Mouse (Mus musculus): ENCODE data around the gene Dennd1b. TPM values are rescaled to one million over a fixed set of nuclear protein-coding genes. Genes with fewer than 3 reads are reported as not detected.

Dennd1b gene
- total and polyA plus RNA-seq, 3 experiments, result 8.0 to 8.9 (median 8.0) TPM

GRCm38 (mm10) chr1:138956511-138956910 lies 6.7 kb upstream of the Dennd1b start:
- dilution Hi-C loops (cut with MboI; ENCODE audit: extremely low pct_ligation_motif_present, extremely low pct_unique_long_range_greater_than_20kb, low sequenced_read_pairs) (no loop called here), in situ Hi-C loops (cut with MboI; ENCODE audit: low pct_ligation_motif_present, low pct_unique_long_range_greater_than_20kb, low sequenced_read_pairs) (no loop called here)
- no peak overlapping the region for H3K9ac ChIP-seq (ENCODE audit: insufficient read depth, low read depth)

GRCm38 (mm10) chr1:138957111-138957510 lies 6.1 kb upstream of the Dennd1b start:
- Histone ChIP-seq H3K27me3 (replicated peaks) (peaks cover 2% of the 10 kb centered on the region), H3K4me3 (replicated peaks in 1 of 3; ENCODE audit: low read depth in 2 of 3, low read length in 2 of 3, poor library complexity in 1 of 3) (no peak overlapping the region), H3K9ac (ENCODE audit: insufficient read depth, low read depth) (no peak overlapping the region), H3K9me3 (replicated peaks; ENCODE audit: low read length) (no peaks in the 10 kb centered on the region), H3K27ac (ENCODE audit: insufficient read depth, low read depth) (no peak overlapping the region), H3K79me2 (replicated peaks; ENCODE audit: control insufficient read depth, extremely low read depth, insufficient read depth, poor library complexity, severe bottlenecking) (no peaks in the 10 kb centered on the region), H3K36me3 (replicated peaks in 1 of 2; ENCODE audit: control insufficient read depth in 1 of 2, insufficient read depth in 1 of 2, low read length in 1 of 2) (no peaks in the 10 kb centered on the region), H3K4me1 (ENCODE audit: control insufficient read depth in 1 of 2, insufficient read depth in 2 of 2) (peaks cover 7 to 24% of the 10 kb centered on the region in 2 experiments), H3K4me2 (ENCODE audit: insufficient read depth, low read depth, poor library complexity, severe bottlenecking) (no peak overlapping the region)
- TF ChIP-seq MAZ (IDR thresholded peaks at IDR 0.05; ENCODE audit: low read depth, low read length) (no peak), RCOR1 (conservative IDR thresholded peaks at IDR 0.05; ENCODE audit: low read depth, low read length) (no peak), PAX5 (IDR thresholded peaks at IDR 0.05; ENCODE audit: low read length) (no peak), POLR2AphosphoS2 (IDR thresholded peaks at IDR 0.05; ENCODE audit: low read depth, low read length) (no peak), MXI1 (IDR thresholded peaks at IDR 0.05; ENCODE audit: low read depth, low read length) (no peak), UBTF (IDR thresholded peaks at IDR 0.05; ENCODE audit: low read depth, low read length) (no peak), TBP (conservative IDR thresholded peaks at IDR 0.05; ENCODE audit: low read depth, low read length) (no peak), CHD2 (IDR thresholded peaks at IDR 0.05; ENCODE audit: low read length) (no peak), RAD21 (IDR thresholded peaks at IDR 0.05; ENCODE audit: low read depth, low read length) (no peak), SIN3A (IDR thresholded peaks at IDR 0.05; ENCODE audit: low read length) (no peak), ZC3H11A (IDR thresholded peaks at IDR 0.05; ENCODE audit: low read depth, low read length) (no peak), GABPA (IDR thresholded peaks at IDR 0.05; ENCODE audit: insufficient replicate concordance, low read depth, low read length) (no peak)
- dilution Hi-C loops (cut with MboI; ENCODE audit: extremely low pct_ligation_motif_present, extremely low pct_unique_long_range_greater_than_20kb, low sequenced_read_pairs), result no loop called here
- no peak for DNase-seq (ENCODE audit: extremely low read depth)
- in situ Hi-C loops (cut with MboI; ENCODE audit: low pct_ligation_motif_present, low pct_unique_long_range_greater_than_20kb, low sequenced_read_pairs), result no loop called here

More at GRCm38 (mm10) chr1:138956511-138956910, 6.7 kb upstream of the Dennd1b start:
- Histone ChIP-seq H3K27ac (ENCODE audit: insufficient read depth, low read depth) (no peak overlapping the region), H3K9me3 (replicated peaks; ENCODE audit: low read length) (no peaks in the 10 kb centered on the region), H3K4me2 (ENCODE audit: insufficient read depth, low read depth, poor library complexity, severe bottlenecking) (no peak overlapping the region), H3K27me3 (replicated peaks) (peaks cover 2% of the 10 kb centered on the region), H3K79me2 (replicated peaks; ENCODE audit: control insufficient read depth, extremely low read depth, insufficient read depth, poor library complexity, severe bottlenecking) (no peaks in the 10 kb centered on the region), H3K4me3 (replicated peaks in 1 of 3; ENCODE audit: low read depth in 2 of 3, low read length in 2 of 3, poor library complexity in 1 of 3) (no peak overlapping the region), H3K36me3 (replicated peaks in 1 of 2; ENCODE audit: control insufficient read depth in 1 of 2, insufficient read depth in 1 of 2, low read length in 1 of 2) (no peaks in the 10 kb centered on the region), H3K4me1 (ENCODE audit: control insufficient read depth in 1 of 2, insufficient read depth in 2 of 2) (peaks cover 7 to 24% of the 10 kb centered on the region in 2 experiments)
- DNase-seq (ENCODE audit: extremely low read depth), result no peak
- no peak for TF ChIP-seq MAX (IDR thresholded peaks at IDR 0.05; ENCODE audit: low read length)
- no peak for TF ChIP-seq MXI1 (IDR thresholded peaks at IDR 0.05; ENCODE audit: low read depth, low read length)
- no peak for TF ChIP-seq CHD2 (IDR thresholded peaks at IDR 0.05; ENCODE audit: low read length)
- no peak for TF ChIP-seq MYC (IDR thresholded peaks at IDR 0.05; ENCODE audit: low read depth, low read length)
- TF ChIP-seq ELF1 (IDR thresholded peaks at IDR 0.05; ENCODE audit: low read depth, low read length), result no peak
- no peak for TF ChIP-seq PAX5 (IDR thresholded peaks at IDR 0.05; ENCODE audit: low read length)
